Mouse (Mus musculus): ENCODE results near the gene Rhoj. TPM values are rescaled to one million over a fixed set of nuclear protein-coding genes. Genes with fewer than 3 reads are reported as not detected.
"Not testable (repeated sequence)": the region's sequence is repeated elsewhere in the genome, so short reads cannot be mapped to it uniquely, and the experiment has no call there.

Rhoj gene
- polyA plus RNA-seq, 1 experiment from 2014 or later, result 69.3 TPM

GRCm38 (mm10) chr12:75412964-75413363, 104.8 kb downstream of the Rhoj start:
- Histone ChIP-seq H3K4me2 (peak overlapping the region; percentile 18; the same call in 1 of the 2 replicates), H3K9ac (no peak overlapping the region), H3K9me3 (no peaks in the 10 kb centered on the region), H3K27ac (peak overlapping the region; percentile 34; the same call in 1 of the 2 replicates), H3K27me3 (no peaks in the 10 kb centered on the region), H3K36me3 (no peaks in the 10 kb centered on the region), H3K4me3 (no peak overlapping the region), H3K4me1 (no peaks in the 10 kb centered on the region)
- WGBS, result 59% methylated on average over 9 of the region's 9 CpGs
- ATAC-seq (ENCODE audit: borderline replicate concordance, extremely low read depth, low FRiP score, low TSS enrichment), result no peak

GRCm38 (mm10) chr12:75414991-75415390, 106.9 kb downstream of the Rhoj start:
- Histone ChIP-seq H3K27me3 (no peaks in the 10 kb centered on the region), H3K36me3 (no peaks in the 10 kb centered on the region), H3K27ac (no peak overlapping the region), H3K4me3 (no peak overlapping the region), H3K9ac (no peak overlapping the region), H3K4me2 (no peak overlapping the region), H3K9me3 (no peaks in the 10 kb centered on the region), H3K4me1 (no peaks in the 10 kb centered on the region)
- no peak for ATAC-seq (ENCODE audit: borderline replicate concordance, extremely low read depth, low FRiP score, low TSS enrichment)
- WGBS, result 69% methylated on average over 6 of the region's 6 CpGs

DNA sequence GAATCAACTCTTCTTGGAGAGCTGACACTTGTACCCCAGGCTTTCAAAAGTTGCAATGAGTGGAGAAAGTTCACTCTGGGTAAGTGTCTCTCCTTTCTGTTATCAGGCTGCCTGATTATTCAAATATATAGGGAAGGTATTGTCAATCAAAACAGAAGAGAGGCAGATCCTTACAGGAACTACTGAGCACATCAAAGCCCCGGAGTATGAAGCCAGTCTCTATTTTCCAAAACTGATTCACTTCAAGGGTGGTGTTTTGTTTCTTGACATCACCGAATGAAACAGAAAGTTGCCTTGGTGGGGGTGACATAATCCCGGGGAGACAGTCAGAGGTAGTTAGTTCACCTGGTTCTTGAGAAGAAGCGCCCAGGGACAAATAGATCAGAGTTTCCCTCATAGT, 108.6 kb downstream of the Rhoj start, which contains the start of gene Gphb5:
Gene Gphb5, minus strand, starts transcription at position 101 of the 400 bp plus-strand sequence.
- H3K36me3 ChIP-seq, result no peaks in the 10 kb centered on the region

GRCm38 (mm10) chr12:75424359-75424758, 116.2 kb downstream of the Rhoj start:
- 52% methylated on average over 7 of the region's 7 CpGs for WGBS
- no peak overlapping the region for H3K4me2 ChIP-seq
- ATAC-seq (ENCODE audit: borderline replicate concordance, extremely low read depth, low FRiP score, low TSS enrichment), result no peak
- no peaks in the 10 kb centered on the region for H3K36me3 ChIP-seq
- no peak overlapping the region for H3K9ac ChIP-seq
- no peak overlapping the region for H3K4me3 ChIP-seq
- no peaks in the 10 kb centered on the region for H3K4me1 ChIP-seq
- no peaks in the 10 kb centered on the region for H3K27me3 ChIP-seq
- no peaks in the 10 kb centered on the region for H3K9me3 ChIP-seq
- no peak overlapping the region for H3K27ac ChIP-seq

More for the DNA sequence above, 108.6 kb downstream of the Rhoj start, which contains the start of gene Gphb5:
- 80% methylated on average over 4 of the region's 4 CpGs for WGBS
- Histone ChIP-seq H3K4me1 (no peaks in the 10 kb centered on the region), H3K9ac (no peak within 1 kb of the TSS), H3K4me3 (no peak within 1 kb of the TSS), H3K4me2 (no peak within 1 kb of the TSS), H3K27me3 (no peaks in the 10 kb centered on the region), H3K27ac (no peak within 1 kb of the TSS), H3K9me3 (no peaks in the 10 kb centered on the region)
- ATAC-seq (ENCODE audit: borderline replicate concordance, extremely low read depth, low FRiP score, low TSS enrichment), result no peak

DNA sequence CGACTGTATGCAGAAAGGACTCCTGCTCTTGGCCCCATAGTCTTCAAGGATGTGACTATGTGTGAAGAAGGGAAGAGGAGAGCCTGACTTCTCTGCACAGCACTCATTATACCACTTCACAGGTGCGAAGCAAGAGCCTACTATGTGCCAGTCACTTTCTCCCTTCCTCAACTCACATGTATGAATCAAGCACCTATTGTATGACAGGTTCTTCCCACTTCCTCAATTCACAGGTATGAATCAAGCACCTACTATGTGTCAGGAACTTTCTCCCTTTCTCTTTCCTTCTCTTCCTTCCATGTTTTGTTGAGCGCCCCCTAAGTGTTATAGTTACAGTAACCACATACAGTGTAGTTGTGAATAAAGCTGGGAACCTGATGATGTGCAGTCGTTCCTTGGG, 116.7 kb downstream of the Rhoj start:
- Histone ChIP-seq H3K36me3 (no peaks in the 10 kb centered on the region), H3K27ac (no peak overlapping the region), H3K4me2 (no peak overlapping the region), H3K4me1 (no peaks in the 10 kb centered on the region), H3K4me3 (no peak overlapping the region), H3K9me3 (no peaks in the 10 kb centered on the region), H3K27me3 (no peaks in the 10 kb centered on the region), H3K9ac (no peak overlapping the region)
- 85% methylated on average over 4 of the region's 4 CpGs for WGBS
- ATAC-seq (ENCODE audit: borderline replicate concordance, extremely low read depth, low FRiP score, low TSS enrichment), result no peak

- Histone ChIP-seq H3K27ac (no peak overlapping the region), H3K36me3 (no peaks in the 10 kb centered on the region), H3K4me2 (no peak overlapping the region), H3K9me3 (no peaks in the 10 kb centered on the region), H3K27me3 (no peaks in the 10 kb centered on the region), H3K4me3 (no peak overlapping the region), H3K9ac (no peak overlapping the region), H3K4me1 (no peaks in the 10 kb centered on the region)
- 78% methylated on average over 7 of the region's 7 CpGs for WGBS
- ATAC-seq (ENCODE audit: borderline replicate concordance, extremely low read depth, low FRiP score, low TSS enrichment), result no peak
Observed at GRCm38 (mm10) chr12:75425882-75426281, 117.8 kb downstream of the Rhoj start.

- Histone ChIP-seq H3K4me1 (no peaks in the 10 kb centered on the region), H3K4me2 (no peak overlapping the region), H3K9ac (no peak overlapping the region), H3K9me3 (no peaks in the 10 kb centered on the region), H3K36me3 (no peaks in the 10 kb centered on the region), H3K27me3 (no peaks in the 10 kb centered on the region), H3K4me3 (no peak overlapping the region), H3K27ac (no peak overlapping the region)
- no peak for ATAC-seq (ENCODE audit: borderline replicate concordance, extremely low read depth, low FRiP score, low TSS enrichment)
- WGBS, result 83% methylated on average over 6 of the region's 6 CpGs
Observed at GRCm38 (mm10) chr12:75428719-75429118, 120.6 kb downstream of the Rhoj start.

DNA sequence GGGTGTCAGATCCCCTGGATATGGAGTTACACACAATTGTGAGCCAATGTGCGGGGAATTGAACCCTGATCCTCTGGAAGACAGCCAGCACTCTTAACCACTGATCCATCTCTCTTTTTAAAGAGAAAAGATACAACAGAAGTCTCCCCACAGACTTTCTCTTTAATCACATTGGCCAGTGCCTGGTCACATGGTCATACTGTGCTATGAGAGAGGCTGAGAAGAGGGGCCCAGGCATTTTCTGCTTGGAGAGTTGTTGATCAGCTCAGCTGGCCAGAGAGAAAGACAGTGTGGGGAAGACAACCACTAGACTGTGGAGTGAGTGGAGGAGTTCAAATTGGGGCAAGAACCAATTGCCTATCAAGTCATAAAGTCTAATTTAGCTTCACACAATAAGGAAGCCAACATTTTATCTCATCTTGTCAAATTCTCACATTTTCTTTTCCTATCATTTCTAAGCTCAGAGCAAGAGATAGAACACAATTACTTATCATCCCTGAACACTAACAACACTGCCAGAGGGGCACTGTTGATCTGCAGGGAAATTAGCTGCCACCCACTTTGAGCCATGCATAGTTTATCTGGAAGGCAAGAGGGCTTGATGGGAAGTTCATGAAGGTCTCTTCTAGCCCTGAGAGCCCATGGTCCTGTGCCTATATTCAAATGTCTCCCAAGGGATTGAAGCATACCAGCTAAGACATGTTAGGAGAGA, 121.7 kb downstream of the Rhoj start:
- H3K4me1 ChIP-seq, result no peaks in the 10 kb centered on the region
- 81% methylated on average over 1 of the region's 1 CpGs for WGBS
- no peaks in the 10 kb centered on the region for H3K9me3 ChIP-seq
- H3K36me3 ChIP-seq, result no peaks in the 10 kb centered on the region
- H3K27me3 ChIP-seq, result no peaks in the 10 kb centered on the region
- no peak overlapping the region for H3K4me2 ChIP-seq
- no peak overlapping the region for H3K27ac ChIP-seq
- no peak overlapping the region for H3K4me3 ChIP-seq
- no peak for ATAC-seq (ENCODE audit: borderline replicate concordance, extremely low read depth, low FRiP score, low TSS enrichment)
- H3K9ac ChIP-seq, result no peak overlapping the region

DNA sequence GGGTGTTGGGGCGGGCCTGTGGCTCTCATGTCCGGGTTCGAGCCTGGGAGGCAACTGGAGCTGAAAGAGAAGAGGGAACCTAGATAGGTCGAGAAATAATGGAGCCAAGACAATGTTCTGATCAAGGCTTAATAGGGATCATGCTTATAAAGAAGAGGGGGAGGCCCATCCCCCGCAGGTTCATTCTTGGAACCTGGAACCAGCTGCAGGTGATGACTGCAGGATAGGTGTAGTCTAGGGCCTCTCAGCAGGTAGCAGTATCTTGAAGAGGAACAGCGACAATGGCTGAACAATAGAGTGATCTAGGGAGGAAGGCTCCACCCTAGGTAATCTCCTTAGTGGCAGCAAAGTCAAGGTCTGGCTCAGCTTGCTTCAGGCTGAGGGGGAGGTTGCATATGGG, 124.3 kb downstream of the Rhoj start:
- H3K4me1 ChIP-seq; H3K4me3 ChIP-seq; H3K9me3 ChIP-seq; H3K36me3 ChIP-seq; H3K27me3 ChIP-seq; H3K9ac ChIP-seq; ATAC-seq (ENCODE audit: borderline replicate concordance, extremely low read depth, low FRiP score, low TSS enrichment); H3K4me2 ChIP-seq; H3K27ac ChIP-seq: not testable (repeated sequence)
- 74% methylated on average over 6 of the region's 6 CpGs for WGBS

DNA sequence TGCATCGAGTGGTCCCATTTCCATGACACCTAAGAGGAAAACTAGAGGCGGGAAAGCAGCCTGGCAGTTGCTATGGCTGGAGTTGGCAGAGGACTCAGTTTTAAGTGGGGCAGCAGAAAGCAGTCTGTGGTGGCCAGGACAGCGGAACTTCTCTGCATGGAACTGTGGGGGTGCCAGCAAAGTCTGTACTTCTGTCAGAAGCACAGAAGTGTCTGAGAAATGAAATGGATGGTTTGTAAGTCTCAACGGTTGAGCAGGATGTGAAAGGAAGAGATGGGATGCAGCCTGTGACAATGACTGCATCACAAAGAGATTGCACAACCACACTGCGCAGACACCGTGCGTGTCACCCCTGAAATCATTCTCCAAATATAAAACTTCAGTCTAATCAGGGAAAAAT, 138.1 kb downstream of the Rhoj start:
- H3K4me1 ChIP-seq, result peaks cover 16% of the 10 kb centered on the region; the same call in 1 of the 2 replicates
- WGBS, result 63% methylated on average over 7 of the region's 7 CpGs
- ATAC-seq (ENCODE audit: borderline replicate concordance, extremely low read depth, low FRiP score, low TSS enrichment), result peak; percentile 16; the same call in 1 of the 2 replicates

DNA sequence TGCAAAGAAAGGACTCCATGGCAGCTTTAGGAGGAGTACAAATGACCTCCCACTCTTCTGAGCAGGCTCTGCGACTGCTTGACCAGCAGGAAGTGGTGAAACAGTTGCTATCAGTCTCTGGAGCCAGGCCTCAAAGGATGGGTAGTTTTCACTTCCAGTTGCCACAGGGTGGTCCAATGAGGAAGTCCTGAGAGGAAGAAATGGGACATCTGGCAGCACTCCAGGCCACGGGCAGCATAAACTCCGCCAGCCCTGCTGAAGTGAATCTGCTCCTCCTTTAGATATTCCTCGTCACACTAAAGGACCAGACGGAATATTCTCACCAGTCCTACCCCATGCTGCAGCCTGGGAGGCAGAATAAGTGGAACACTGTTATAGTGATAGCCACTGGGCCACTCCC, 140.8 kb downstream of the Rhoj start:
- no peak overlapping the region for H3K4me3 ChIP-seq
- peaks cover 18% of the 10 kb centered on the region for H3K36me3 ChIP-seq
- H3K9me3 ChIP-seq, result no peaks in the 10 kb centered on the region
- no peaks in the 10 kb centered on the region for H3K27me3 ChIP-seq
- peak overlapping the region; percentile 10; the same call in 1 of the 2 replicates for H3K27ac ChIP-seq
- H3K4me1 ChIP-seq, result peaks cover 16% of the 10 kb centered on the region; the same call in 1 of the 2 replicates
- H3K9ac ChIP-seq, result no peak overlapping the region
- WGBS, result 49% methylated on average over 5 of the region's 5 CpGs
- 0 out of 2 replicates have a peak, but pooled peaks have one; percentile 23 for ATAC-seq (ENCODE audit: borderline replicate concordance, extremely low read depth, low FRiP score, low TSS enrichment)
- no peak overlapping the region for H3K4me2 ChIP-seq

More for the DNA sequence above, 138.1 kb downstream of the Rhoj start:
- Histone ChIP-seq H3K9ac (no peak overlapping the region), H3K36me3 (no peaks in the 10 kb centered on the region), H3K4me2 (no peak overlapping the region), H3K27ac (no peak overlapping the region), H3K4me3 (no peak overlapping the region), H3K27me3 (no peaks in the 10 kb centered on the region), H3K9me3 (no peaks in the 10 kb centered on the region)

GRCm38 (mm10) chr12:75449475-75449966, 141.4 kb downstream of the Rhoj start:
- ATAC-seq (ENCODE audit: borderline replicate concordance, extremely low read depth, low FRiP score, low TSS enrichment), result peak; percentile 67; the same call in 1 of the 2 replicates
- H3K36me3 ChIP-seq, result peaks cover 18% of the 10 kb centered on the region
- no peak overlapping the region for H3K4me3 ChIP-seq
- 41% methylated on average over 6 of the region's 6 CpGs for WGBS
- peak overlapping the region; percentile 10; the same call in 1 of the 2 replicates for H3K27ac ChIP-seq
- H3K4me1 ChIP-seq, result 0 out of 2 replicates have a peak, but pooled peaks cover 13% of the 10 kb centered on the region
- H3K9ac ChIP-seq, result no peak overlapping the region
- no peaks in the 10 kb centered on the region for H3K9me3 ChIP-seq
- H3K4me2 ChIP-seq, result no peak overlapping the region
- H3K27me3 ChIP-seq, result no peaks in the 10 kb centered on the region

Data from lung, embryonic 15.5 days (tissue).